Mouse (Mus musculus) layer of hippocampus, postnatal 14 days (tissue): ENCODE data around the gene Cyp2d22. TPM values are rescaled to one million over a fixed set of nuclear protein-coding genes. Genes with fewer than 3 reads are reported as not detected.

ENCODE experiments used
- DNase-seq, 2 experiments: peaks; one replicate each; pipeline ENCODE4 v3.0.0; 2021 to 2022; ENCODE audit warnings: low spot score in 2 of 2, mixed read lengths in 1 of 2
- total RNA-seq, 2 experiments: library from RNA; stranded (reverse); gene quantifications; 2 replicates each; pipeline ENCODE4 v1.2.3; 2021

Cyp2d22 gene
- total RNA-seq, 2 experiments from 2014 or later: 33.5 to 33.9 TPM

DNA sequence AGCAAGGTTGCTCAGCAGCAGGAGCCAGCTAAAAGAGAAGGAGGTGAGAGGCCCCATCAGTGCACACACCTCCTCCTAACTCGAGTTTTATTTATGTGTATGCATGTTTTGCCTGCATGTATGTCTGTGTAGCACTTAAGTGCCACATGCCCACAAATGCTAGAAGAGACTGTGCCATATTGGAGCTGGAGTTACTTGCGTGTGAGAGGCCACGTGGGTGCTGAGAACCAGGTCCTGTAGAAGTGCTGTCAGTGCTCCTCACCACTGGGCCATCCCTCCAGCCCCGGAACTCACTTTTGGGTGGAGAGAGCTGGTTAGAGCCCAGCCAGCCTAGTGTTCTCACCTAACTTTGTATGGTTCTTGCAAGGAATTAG is 32.8 kb downstream of the Cyp2d22 start:
- no peak for DNase-seq

DNA sequence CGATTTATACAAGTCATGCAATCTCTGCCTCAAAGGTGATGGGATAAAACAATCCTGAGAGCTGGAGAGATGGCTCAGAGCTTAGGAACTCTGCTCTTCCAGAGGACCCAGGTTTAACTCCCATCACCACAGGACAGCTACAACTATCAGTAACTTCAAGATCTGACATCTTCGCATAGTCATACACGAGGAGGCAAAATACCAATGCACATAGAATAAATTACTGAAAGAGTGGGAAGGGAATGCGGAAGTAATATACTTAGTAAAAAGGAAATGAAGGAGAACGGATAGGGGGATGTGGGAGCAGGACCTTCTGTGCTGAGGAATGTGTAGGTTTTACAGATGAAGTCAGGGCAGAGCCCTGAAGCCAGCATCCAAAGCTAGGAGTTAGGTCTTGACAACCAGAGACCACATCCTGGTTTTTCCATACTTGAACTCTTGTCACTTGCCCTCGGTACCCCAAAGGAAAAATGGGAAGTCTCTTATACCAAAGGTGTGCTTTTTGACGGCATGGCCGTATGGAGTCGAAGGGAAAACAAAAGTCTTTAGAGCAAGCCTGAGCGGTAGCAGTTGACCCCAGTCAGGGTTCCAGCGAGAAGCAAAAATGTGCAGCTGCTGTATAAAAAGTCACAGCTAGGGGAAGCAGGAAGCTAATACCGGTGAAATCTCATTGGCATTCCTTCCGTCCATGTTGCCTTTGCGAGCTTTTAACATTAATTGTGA is 33.3 kb downstream of the Cyp2d22 start:
- peak in 1 of 2 experiments; percentile 21 for DNase-seq

DNA sequence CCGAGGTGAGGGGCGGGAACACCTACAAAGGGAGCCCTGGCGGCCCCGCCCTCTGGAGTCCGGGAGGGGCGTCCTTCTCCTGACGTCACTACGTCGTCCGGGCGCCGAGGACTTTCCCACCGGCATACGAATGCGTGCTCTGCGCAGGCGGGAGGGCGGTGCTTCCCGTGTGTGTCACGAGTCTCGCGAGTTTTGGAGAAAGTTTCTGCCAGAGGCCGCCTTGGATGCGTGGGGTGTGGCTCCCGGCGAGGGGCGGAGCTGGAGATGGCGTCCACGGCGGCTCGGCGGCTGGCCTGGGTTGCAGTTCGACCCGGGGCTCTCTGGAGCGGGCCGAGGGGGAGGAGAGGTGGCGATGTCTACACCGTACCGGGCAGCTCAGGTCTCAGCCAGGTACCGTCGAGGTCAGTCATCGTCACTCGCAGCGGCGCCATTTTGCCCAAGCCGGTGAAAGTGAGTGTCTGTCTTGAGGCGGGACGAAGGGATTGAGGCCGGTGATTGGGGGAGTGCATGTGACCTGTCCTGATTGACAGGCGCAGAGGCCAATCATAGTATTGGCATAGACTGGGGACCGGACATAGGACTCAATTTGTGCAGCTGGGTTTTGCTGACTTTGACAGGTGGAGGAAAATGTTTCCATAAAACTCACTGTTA is 34.1 kb downstream of the Cyp2d22 start:
- peak; percentile 98 for DNase-seq

DNA sequence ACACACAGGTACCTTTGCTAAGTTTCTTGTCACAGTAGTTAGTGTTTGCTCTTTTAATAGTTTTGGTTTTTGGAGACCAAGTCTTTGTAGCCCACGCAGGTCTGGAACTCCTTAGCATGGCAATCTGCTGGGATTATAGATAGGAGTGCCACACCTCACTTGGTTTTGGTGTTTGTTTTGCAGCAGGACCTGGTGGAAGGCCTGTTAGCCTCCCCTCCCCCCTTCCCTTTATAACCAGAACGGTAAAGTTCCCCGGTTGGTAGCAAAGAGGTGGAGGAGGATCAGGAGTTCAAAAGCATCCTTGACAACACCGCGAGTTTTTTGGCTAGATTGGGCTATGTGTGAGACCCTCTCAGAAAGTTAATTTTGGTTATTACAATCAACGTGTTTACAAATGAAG is 35.1 kb downstream of the Cyp2d22 start:
- no peak for DNase-seq

DNA sequence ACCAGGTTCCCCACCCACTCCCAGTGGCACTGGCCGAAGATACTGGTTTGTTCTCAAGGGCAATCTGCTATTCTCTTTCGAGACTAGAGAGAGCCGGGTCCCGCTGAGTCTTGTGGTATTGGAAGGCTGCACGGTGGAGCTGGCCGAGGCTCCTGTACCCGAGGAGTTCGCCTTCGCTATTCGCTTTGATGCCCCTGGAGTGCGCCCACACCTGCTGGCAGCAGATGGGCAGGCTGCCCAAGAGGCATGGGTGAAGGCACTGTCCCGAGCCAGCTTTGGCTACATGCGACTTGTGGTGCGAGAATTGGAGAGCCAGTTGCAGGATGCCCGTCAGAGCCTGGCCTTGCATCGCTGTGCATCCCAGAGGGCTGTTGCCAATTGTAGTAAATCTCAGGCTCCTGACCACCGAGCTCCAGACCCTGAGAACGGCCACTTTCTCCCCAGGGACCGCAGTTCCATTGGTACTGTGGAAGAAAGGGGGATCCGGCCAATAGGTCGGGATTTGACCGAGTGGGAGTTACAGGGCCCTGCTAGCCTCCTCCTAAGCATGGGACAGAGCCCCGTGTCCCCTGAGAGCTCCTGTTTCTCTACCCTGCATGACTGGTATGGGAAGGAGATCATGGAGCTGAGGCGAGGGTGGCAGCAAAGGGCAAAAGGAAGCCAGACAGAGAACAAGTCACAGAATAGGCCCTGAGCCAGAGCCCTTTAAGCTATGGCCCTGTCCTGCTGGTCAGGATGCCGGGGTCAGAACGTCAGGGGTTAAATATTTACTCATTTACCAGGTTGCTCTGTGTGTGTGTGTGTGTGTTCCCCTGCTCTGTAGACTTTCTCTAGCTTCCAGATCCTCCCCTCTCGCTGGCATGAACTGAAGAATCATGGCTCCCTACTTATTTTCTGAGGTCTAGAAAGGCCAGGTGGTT is 36.4 kb downstream of the Cyp2d22 start:
- no peak for DNase-seq

DNA sequence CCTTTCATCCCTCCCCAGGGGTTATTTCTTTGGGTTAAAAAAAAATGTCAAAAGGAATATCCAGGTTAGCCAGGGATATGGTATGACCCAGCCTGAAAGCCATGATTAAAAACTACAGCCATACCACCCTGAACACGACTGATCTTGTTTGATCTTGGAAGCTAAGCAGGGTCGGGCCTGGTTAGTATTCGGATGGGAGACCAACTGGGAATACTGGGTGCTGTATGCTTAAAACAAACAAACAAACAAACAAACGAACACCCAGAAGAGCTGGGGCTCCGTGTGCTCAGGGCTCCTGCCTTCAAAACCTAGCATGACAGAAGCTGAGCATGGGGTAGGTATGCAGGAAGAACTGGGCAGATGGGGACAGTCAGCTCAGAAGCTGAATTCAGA is 37.5 kb downstream of the Cyp2d22 start:
- no peak for DNase-seq

DNA sequence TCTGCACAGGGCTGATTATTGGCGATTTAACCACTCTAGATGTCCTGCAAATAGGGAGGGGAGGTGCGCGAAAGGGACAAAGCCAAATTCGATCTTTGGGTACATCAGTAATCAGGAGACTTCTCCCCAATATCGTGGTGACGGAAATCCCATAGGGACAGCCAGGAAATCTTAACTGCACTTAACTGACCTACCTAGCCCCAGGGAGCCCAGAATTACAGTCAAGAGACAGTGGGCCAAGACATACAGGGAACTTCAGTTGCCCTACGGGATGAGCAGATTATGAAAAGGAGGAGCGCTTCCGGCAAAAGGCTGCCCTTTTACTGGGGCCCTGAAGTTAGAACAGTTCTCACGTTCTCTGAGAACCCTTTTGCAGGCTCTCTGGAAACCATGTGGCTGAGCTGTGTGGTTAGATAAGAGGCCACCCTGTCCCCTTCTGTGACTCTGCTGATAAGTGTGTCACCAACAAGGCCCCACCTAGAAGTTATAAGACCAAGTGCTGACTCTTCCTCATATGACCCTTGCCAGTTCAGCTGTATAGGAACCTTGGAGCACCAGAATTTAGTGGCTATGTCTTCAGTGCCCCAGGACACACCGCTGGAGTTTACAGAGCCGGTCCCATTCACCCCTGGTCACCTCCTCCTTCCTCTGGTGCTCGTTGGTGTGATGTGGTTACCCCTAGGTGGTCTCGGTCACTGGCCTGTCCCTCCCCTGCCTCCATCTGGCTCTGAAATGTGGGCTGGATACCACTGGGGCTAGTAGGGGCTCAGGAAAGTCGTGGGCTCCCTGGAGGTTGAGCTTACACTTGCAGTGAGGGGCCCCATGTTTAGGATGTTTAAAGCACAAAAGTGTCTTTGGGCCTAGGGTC is 38.2 kb downstream of the Cyp2d22 start:
- no peak for DNase-seq

DNA sequence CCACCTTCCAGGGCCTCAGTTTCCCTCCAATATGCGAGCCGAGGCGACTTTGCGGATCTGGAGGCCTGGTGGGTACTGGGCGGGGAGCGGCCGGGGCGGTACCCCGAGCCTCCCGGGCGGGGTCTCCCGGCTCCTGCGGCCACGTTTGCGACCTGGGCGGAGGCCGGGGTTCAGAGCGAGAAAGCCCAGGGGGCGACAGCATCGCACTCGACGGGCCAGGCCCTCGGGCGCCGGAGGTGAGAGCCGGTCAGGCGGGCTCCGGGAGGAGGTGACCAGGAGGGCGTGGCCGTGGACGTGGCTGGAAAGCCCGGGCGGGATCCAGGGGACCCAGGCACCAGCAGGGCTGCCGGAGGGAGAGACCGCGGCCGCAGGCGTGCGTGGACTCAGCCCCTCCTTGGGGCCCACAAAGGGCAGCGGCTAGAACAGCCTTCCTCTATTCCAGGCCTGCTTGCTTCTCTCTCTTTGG is 39.0 kb downstream of the Cyp2d22 start:
- DNase-seq: no peak

DNA sequence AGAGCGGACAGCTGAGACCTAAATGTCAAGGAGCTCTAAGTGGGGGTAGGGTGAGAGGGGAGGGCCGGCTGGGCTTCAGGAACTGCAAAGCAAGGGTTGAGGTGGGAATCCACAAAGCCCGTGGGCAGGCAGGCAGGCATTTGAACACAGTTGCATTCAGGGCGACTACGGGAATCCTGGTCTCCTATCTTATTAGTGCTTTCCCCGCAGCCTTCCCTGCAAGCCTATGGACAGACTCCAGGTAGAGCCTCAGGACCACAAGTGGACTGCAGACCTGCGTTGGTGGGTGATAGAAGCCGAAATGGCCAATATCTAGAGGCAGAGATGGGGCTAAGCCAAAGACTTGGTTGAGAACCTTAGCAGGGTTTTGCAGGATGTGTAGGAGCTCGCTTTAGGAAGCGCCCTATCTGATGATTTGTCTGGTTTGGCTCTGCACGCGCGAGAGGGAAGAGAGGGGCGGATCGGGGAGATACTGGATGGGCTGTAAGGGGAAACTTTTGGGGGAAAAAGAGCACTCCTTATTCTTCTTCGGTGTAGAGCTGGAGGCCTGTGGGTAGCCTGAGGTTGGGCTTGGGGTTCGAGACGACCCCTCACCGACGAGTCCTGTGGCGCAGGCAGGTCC is 39.5 kb downstream of the Cyp2d22 start:
- DNase-seq: no peak

DNA sequence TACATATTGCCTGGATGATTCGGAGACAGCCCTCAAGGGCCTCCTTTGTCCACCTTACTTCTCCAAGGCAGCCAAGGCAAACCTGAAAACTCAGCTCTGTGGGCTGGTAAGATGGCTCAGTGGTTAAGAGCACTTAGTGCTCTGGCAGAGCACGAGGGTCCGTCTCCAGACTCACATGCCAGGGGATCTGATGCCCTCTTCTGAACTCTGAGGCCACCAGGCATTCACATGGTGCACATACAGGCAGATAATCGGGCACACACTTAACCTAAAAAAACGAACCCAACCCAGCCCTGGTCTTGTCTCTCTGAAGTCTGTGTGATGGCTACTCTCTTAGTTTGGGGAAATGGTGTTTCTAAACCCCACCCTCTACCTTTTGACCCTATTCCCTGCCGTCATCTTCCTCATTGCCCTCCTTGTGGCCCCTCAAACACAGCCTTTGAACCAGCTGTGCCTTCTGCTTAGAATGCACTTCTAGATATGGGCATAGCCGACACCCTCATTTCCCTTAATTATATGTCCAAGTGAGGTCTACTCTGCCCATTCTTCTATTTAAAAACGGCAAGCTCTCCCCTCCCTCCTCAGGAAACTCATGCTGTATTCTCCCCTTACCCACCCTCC is 40.3 kb downstream of the Cyp2d22 start:
- no peak for DNase-seq

DNA sequence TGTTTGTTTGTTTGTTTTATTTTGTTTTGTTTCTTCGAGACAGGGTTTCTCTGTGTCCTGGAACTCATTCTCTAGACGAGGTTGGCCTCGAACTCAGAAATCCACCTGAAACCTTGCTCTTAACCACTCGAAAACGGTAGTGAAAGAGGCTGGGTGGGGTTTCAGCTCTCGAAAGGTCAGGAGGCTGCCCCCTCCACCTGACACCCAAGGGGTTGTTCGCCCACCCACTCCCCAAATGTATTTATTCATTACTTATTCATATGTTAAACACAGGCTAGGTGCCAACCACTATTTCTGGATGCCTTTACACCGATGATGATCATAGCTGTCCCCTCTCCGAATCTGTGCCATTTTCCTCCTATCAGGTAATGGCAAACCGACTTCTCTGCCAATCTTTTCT is 40.9 kb downstream of the Cyp2d22 start:
- DNase-seq: no peak

DNA sequence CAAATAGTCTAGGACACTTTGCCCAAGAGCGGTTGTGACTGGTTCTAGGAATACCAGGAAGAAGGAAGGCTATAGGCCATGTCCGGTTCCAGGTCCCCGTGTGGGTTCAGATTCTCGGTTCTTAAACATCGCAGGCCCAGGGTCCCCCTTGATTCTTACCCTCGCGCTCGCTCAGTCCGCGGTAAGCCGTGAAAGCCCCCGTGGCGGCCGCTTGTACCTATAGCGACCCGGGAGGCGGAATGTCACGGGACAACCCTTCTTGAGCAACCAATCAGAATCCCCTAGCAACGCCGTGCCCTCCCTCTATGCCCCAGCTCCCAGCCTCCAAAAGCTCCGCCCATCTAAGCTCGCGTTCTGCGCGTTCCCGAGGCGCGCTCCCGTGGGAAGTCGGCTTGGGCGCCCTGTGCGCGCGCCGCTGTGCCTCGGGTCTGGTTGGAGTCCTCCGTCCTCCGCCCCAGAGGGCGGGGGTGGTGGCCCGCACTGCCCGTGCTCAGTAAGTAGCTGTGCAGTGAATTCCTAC is 41.4 kb downstream of the Cyp2d22 start, which contains the start of the genes Naga, Pheta2 and Smdt1:
Gene Naga, minus strand, starts transcription at position 333 of the 520 bp plus-strand sequence.
Gene Pheta2, plus strand, starts transcription at position 350 of the 520 bp plus-strand sequence.
Gene Smdt1, plus strand, starts transcription at position 367 of the 520 bp plus-strand sequence.
- peak; percentile 92 to 95 for DNase-seq

DNA sequence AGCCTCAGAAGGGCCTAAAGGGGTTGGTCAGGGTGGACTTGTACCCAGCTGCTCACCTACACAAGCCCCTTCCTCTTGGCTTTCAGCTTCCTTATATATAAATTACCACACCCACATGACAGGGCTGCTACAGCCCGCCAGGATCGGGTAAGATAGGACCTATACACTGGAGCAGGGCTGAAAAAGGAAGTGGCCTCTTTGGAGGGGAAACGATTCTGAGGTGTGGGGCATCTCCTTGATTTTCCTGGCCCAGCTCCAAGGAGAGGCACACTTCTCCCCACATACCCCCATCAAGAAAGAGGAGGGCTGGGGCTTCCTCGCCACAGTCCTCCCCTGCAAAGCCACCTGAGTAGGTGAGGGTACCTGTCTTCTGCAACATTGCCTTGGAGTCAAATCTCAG is 42.2 kb downstream of the Cyp2d22 start:
- no peak for DNase-seq

DNA sequence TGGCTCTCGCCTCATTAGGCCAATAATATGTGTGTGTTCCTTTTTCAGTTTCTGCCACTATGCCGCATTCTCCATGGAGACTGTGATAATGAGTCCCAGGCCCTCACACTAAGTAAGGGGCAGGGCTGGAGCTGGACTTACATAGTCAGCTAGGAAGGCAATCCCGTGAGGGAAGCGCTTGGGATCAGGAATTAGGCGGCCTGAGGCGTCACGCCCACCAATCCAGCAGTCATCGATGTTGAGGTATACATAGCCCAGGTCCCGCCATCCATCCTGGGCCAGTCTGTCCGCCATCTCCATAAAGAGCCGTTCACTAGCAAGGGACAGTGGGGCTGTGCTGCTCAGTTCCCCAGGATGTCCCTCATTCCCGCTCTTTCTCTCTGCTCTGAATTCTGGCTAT is 43.4 kb downstream of the Cyp2d22 start:
- no peak for DNase-seq

DNA sequence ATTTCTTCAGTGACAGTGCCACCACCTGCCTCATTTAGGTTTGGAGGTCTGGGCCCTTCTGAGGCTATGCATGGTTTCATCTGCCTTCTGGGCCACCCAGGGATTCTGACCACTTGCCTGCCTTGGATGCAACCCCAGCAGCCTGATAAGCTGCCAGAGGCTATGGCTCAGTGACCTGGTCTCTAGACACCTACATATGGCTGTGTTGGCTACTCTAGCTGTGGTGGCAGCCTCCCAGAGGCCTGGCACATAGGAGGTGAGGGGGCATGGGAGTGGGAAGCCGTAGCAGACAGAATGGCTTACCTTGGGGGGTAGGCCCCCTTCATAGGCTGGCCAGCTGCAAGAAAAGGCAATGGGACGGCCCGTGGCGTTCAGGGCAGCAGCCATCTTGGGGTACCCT is 44.9 kb downstream of the Cyp2d22 start:
- no peak for DNase-seq

DNA sequence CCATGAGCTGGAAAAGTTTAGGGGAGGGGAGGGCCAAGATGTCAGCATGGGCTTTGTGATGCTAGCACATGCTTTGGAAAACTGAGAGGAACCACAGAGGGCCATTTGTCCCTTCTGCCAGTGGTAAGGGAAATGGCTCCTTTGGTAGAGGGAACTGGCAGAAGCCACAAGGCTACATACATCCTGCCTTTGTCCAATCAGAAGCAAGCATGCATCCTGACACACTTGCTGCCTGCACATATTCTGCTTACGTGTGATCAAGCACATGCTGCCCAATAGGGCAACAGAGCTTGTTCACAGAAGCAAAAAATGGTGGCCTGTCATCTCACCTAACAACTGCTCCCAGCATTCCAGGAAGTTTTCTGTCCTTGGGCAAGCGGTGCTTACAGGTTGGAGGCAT is 54.7 kb downstream of the Cyp2d22 start:
- no peak for DNase-seq

DNA sequence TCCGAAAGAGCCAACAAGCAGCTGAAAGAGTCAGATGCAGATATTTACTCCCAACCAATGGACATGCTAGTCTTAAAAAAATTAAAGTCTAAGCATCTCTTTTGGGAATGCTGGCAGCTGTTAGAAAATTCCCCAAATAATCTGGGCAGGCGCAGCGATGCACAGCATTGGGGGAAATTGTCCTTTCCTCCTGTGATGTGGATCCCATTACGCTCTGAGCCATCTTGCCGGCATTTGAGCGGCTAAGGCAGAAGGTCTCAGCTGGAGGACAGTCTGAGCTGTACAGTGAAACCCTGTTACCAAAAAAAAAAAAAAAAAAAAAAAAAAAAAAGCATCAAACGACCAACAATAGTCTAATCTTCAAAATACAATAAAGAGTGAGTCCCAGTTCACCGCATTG is 57.9 kb downstream of the Cyp2d22 start:
- no peak for DNase-seq
